Comparison of ENCODE assay signal across 7 mouse cellular contexts in the genomic region with DNA sequence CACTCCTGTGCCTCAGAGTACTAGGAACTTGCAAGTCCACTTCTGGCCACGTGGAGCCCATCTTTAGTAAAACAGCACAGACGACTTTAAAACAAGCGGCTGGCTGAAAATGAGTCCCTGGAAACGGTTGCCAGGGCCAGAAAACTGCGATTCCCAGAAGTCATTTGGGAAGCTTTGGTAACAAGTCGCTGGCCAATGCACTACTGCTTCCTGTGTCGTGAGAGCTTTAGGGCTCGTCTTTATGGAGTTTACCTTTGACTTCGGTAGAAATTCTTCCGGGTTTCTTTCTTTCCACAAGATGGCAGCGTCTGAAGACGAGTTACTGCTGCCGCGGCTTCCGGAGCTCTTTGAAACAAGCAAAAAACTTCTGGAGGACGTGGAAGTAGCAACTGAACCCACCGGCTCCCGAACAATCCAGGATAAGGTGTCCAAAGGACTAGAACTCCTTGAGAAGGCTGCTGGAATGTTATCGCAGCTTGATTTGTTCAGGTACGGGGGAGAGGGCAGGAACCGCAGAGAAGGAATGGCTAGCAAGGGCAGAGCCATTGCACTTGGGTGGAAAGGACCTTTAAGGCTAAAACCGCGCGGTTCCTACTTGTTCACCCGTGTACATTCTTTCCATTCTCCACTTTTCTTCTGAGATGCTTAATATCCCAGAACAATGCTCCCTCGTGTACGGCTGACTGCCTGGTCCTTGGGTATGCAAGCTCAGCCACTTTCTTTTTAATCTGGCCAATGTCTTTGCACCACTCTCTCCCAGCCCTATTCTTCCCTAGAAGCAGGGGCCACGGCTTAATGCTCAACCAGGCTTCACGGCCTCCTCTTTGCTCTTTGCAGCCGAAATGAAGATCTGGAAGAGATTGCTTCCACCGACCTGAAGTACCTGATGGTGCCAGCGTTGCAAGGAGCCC. TPM values are rescaled to one million over a fixed set of nuclear protein-coding genes. Genes with fewer than 3 reads are reported as not detected.
DNase-seq lines count a peak whose midpoint lies in the region; ATAC-seq lines count a peak whose summit lies in the region.

Gene Igbp1, plus strand, starts transcription at position 224 of the 911 bp plus-strand sequence.

- peak within 1 kb of the TSS; percentile 57 for H3K4me2 ChIP-seq in embryonic facial prominence, embryonic 11.5 days (ENCODE audit: low read depth, low read length)
- peak within 1 kb of the TSS; percentile 61 for H3K4me2 ChIP-seq in midbrain, embryonic 13.5 days (replicated peaks)

- ATAC-seq in embryonic facial prominence, embryonic 11.5 days (replicated peaks; ENCODE audit: insufficient number of reproducible peaks, low FRiP score, low TSS enrichment, low read depth), result peak; percentile 95
- ATAC-seq in granulocyte monocyte progenitor cell, adult 5-6 weeks (replicated peaks; ENCODE audit: poor library complexity, severe bottlenecking), result peak; percentile 93
- peak; percentile 98 for ATAC-seq in midbrain, embryonic 13.5 days

- peak within 1 kb of the TSS; percentile 55 for H3K4me3 ChIP-seq in embryonic facial prominence, embryonic 11.5 days (ENCODE audit: low read depth, low read length)
- peak within 1 kb of the TSS; percentile 62 for H3K4me3 ChIP-seq in limb, embryonic 10.5 days
- H3K4me3 ChIP-seq in midbrain, embryonic 13.5 days (replicated peaks), result peak within 1 kb of the TSS; percentile 62

- peak within 1 kb of the TSS; percentile 53 for H3K9ac ChIP-seq in embryonic facial prominence, embryonic 11.5 days (replicated peaks; ENCODE audit: low read length)
- peak within 1 kb of the TSS; percentile 65 for H3K9ac ChIP-seq in midbrain, embryonic 13.5 days (replicated peaks)

- no peaks in the 10 kb centered on the region for H3K27me3 ChIP-seq in embryonic facial prominence, embryonic 11.5 days (ENCODE audit: control insufficient read depth, insufficient read depth, low read length)
- peaks cover 79% of the 10 kb centered on the region for H3K27me3 ChIP-seq in limb, embryonic 10.5 days (ENCODE audit: low read depth, poor library complexity, severe bottlenecking)
- peaks cover 24% of the 10 kb centered on the region; the same call in 1 of the 2 replicates for H3K27me3 ChIP-seq in midbrain, embryonic 13.5 days

- H3K36me3 ChIP-seq in embryonic facial prominence, embryonic 11.5 days (replicated peaks; ENCODE audit: control insufficient read depth, insufficient read depth, low read depth, low read length), result no peaks in the 10 kb centered on the region
- peaks cover 19% of the 10 kb centered on the region for H3K36me3 ChIP-seq in limb, embryonic 10.5 days
- peaks cover 18% of the 10 kb centered on the region for H3K36me3 ChIP-seq in midbrain, embryonic 13.5 days

- 19% methylated on average over 32 of the region's 32 CpGs for WGBS in embryonic facial prominence, embryonic 11.5 days
- WGBS in limb, embryonic 10.5 days, result 15% methylated on average over 32 of the region's 32 CpGs
- WGBS in midbrain, embryonic 13.5 days, result 24% methylated on average over 32 of the region's 32 CpGs

- no peaks in the 10 kb centered on the region for H3K4me1 ChIP-seq in embryonic facial prominence, embryonic 11.5 days (ENCODE audit: control insufficient read depth, insufficient read depth, low read length)
- no peaks in the 10 kb centered on the region for H3K4me1 ChIP-seq in limb, embryonic 10.5 days
- H3K4me1 ChIP-seq in midbrain, embryonic 13.5 days (replicated peaks), result peaks cover 11% of the 10 kb centered on the region

- H3K27ac ChIP-seq in embryonic facial prominence, embryonic 11.5 days (replicated peaks; ENCODE audit: low read depth, low read length), result no peak within 1 kb of the TSS
- peak within 1 kb of the TSS; percentile 85 for H3K27ac ChIP-seq in limb, embryonic 10.5 days
- no peak within 1 kb of the TSS for H3K27ac ChIP-seq in midbrain, embryonic 13.5 days

- peak; percentile 86 for DNase-seq in adrenal gland, postnatal 14 days
- DNase-seq in embryonic facial prominence, embryonic 11.5 days (ENCODE audit: low spot score), result peak; percentile 89
- peak; percentile 90 for DNase-seq in kidney, adult 11 months
- DNase-seq in limb, embryonic 10.5 days (ENCODE audit: low spot score), result peak; percentile 70
- DNase-seq in spleen, adult 12 weeks (ENCODE audit: low spot score), result peak; percentile 50

- H3K9me3 ChIP-seq in embryonic facial prominence, embryonic 11.5 days (replicated peaks; ENCODE audit: control insufficient read depth, low read length), result no peaks in the 10 kb centered on the region
- no peaks in the 10 kb centered on the region for H3K9me3 ChIP-seq in limb, embryonic 10.5 days (replicated peaks)
- no peaks in the 10 kb centered on the region for H3K9me3 ChIP-seq in midbrain, embryonic 13.5 days

RNA-seq across cellular contexts. Expression of gene Igbp1, which starts in this region (rescaled TPM):
- total RNA-seq in adrenal gland, postnatal 14 days (2021), result 64.2 and 66.4 TPM in 2 replicates
- polyA plus RNA-seq in embryonic facial prominence, embryonic 11.5 days (2014; fragmentation: Nextera tagmentation; extraction: Ambion mirVana), result 48.2 and 50.8 TPM in 2 replicates
- total RNA-seq in granulocyte monocyte progenitor cell, adult 5-6 weeks (2014; fragmentation: Nextera tagmentation), result 74.5 and 104 TPM in 2 replicates
- 98.4 and 104 TPM in 2 replicates for total RNA-seq in granulocyte monocyte progenitor cell, adult 5-6 weeks (2017)
- polyA plus RNA-seq in limb, embryonic 10.5 days (2016; fragmentation: Nextera tagmentation; extraction: Ambion mirVana), result 43.1 and 45.5 TPM in 2 replicates
- 29.0 and 30.1 TPM in 2 replicates for polyA plus RNA-seq in midbrain, embryonic 13.5 days (2015; fragmentation: Nextera tagmentation; extraction: Ambion mirVana)
